Mouse (Mus musculus): ENCODE measurements at regions not wholly inside any gene's neighbourhood (a gene's known extent, or its start where the extent isn't known, plus 50 kb on each side); places are given as distances from the start of the nearest gene placed in this dataset.
A peak's percentile ranks its signal among the peaks of the same experiment; 100 is the strongest.

DNA sequence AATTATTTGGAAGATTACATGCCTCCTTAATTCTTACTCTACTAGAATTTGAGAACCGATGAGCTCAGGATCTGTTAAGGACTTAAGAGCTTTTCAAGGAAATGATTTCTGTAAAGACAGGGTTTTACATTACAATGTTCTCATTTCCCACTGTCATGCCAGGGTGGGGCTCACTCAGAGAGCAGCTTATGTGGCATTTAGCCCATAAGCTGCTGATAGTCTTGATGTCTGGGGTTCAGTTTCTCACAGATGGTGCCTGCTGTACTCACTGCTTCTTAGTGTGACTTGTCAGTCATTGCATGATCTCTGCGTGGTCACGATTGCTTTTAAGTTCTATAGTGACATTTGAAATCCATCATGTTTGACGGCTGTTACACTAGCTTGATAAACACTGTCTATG is 484.8 kb downstream of the Pcdh17 start:
- DNase-seq (ENCODE audit: low spot score in 2 of 2): peak in 1 of 2 experiments; percentile 15

GRCm38 (mm10) chr14:84934094-84934493 is 490.7 kb downstream of the Pcdh17 start:
- Histone ChIP-seq H3K27ac (no peak overlapping the region), H3K4me3 (no peak overlapping the region)
- no peak for TF ChIP-seq CTCF (conservative IDR thresholded peaks at IDR 0.05)
- DNase-seq (ENCODE audit: low spot score in 2 of 2): peak; percentile 30 to 44

More for the DNA sequence above, 484.8 kb downstream of the Pcdh17 start:
- Histone ChIP-seq H3K4me3 (no peak overlapping the region), H3K27ac (no peak overlapping the region)
- no peak for TF ChIP-seq CTCF (conservative IDR thresholded peaks at IDR 0.05)

DNA sequence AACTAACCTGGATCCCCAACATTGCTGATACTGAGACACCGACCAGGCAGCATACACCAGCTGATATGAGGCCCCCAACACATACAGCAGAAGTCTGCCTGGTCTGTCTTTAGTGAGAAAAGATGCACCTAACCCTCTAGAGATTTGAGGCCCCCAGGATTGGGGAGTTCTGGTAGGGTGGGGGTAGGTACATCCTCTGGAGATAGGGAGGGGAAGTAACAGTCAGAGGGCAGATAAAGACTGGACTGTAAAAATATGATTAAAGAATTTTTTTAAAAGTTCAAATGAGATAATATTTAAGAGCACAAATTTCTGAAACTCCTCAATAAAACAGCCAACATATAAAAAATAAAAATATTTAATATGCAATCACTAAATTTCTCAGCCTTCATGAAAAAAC is 511.9 kb downstream of the Pcdh17 start:
- no peak for DNase-seq (ENCODE audit: low spot score in 2 of 2)
- Histone ChIP-seq H3K27ac (no peak overlapping the region), H3K4me3 (no peak overlapping the region)
- no peak for TF ChIP-seq CTCF (conservative IDR thresholded peaks at IDR 0.05)

DNA sequence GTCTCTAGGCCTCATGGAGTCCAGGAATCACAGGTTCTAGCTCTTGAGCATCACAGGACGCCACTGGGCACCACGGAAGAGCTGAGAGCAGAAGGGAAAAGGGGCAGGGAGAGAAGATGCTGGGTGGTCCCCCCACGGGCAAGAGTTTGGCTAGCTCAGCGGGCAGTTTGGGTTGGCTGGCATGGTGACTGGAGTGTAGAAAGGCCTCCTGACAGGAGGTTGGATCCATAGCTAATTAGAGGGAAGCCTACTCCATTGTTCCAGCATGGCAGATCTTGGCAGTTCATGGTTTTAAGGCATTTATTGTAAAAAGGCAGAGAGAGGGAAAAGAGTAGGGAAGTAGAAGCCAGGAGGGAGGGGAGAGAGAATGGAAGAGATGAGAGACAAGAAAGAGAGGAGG is 544.4 kb downstream of the Pcdh17 start:
- no peak for TF ChIP-seq CTCF (conservative IDR thresholded peaks at IDR 0.05)
- no peak for DNase-seq (ENCODE audit: low spot score in 2 of 2)
- Histone ChIP-seq H3K27ac (no peak overlapping the region), H3K4me3 (no peak overlapping the region)

- no peak for TF ChIP-seq CTCF (conservative IDR thresholded peaks at IDR 0.05)
- H3K27ac ChIP-seq: no peak overlapping the region
- no peak for DNase-seq (ENCODE audit: low spot score in 2 of 2)
- no peak overlapping the region for H3K4me3 ChIP-seq
Observed at GRCm38 (mm10) chr14:85012384-85012783, 569.0 kb downstream of the Pcdh17 start.
